Mouse (Mus musculus): ENCODE results near the gene Olfr628. TPM values are rescaled to one million over a fixed set of nuclear protein-coding genes. Genes with fewer than 3 reads are reported as not detected.
"Not testable (repeated sequence)": the region's sequence is repeated elsewhere in the genome, so short reads cannot be mapped to it uniquely, and the experiment has no call there.

The Olfr628 gene
- not detected for total RNA-seq (2021)
- long read RNA-seq, experiment 1: 0 reads
- long read RNA-seq, experiment 2: 0 reads

DNA sequence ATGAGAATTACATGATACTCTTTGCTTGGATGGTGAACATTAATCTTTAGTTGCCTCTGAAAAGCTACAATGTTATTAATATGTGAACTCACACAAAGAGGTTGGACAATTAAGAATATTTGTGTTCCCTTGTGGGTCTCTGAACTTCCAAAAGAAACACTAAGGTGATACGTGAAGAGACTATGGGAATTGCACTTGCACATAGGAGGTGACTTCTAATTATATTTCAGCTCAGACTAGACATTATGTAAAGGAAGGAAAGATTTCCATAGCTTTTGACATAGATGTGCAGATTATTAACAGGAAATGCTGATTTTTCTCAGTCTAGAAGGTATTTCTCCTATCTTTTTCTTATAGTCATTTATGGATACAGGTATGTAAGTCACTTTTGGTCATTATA, at the start of gene Olfr628:
Gene Olfr628, plus strand, starts transcription at position 301 of the 400 bp plus-strand sequence.
- DNase-seq: no peak

DNA sequence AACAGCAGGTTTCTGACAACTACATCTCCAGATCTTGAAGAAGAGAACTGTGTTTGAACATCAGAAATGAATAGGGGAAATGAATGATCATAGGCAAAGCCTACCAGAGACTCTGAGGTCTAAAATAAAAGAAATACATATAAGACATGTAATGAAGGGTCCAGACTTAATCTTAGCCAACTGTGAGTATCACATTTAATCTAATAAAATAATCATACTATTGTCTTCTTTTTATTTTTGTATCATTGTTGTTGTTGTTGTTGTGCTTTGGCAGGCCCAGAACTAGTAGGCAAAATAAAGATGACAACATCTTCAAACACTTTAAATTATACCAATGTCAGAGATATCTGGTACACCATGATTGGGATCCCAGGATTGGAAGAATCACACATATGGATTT, 47.8 kb upstream of the Olfr628 start, which contains the start of gene Olfr625-ps1:
Gene Olfr625-ps1, plus strand, starts transcription at position 301 of the 400 bp plus-strand sequence.
- no peak for DNase-seq

DNA sequence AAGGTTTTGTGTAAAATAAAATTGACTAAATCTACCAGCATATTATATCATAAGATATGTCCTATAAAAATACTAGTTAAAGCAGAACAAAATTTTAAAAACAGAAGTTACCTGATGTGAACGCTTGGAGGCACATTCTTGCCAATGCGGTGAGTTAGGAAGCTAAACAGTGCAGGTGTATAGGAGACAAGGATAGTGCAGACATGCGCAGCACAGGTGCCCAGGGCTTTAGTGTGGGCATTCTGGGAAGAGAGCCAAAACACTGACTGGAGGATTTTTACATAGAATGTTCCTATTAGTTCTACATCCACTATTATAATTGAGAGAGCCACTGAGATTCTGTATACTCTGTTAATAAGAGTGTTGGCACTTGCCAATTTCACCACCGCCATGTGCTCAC, 30.7 kb upstream of the Olfr628 start:
- DNase-seq: no peak

DNA sequence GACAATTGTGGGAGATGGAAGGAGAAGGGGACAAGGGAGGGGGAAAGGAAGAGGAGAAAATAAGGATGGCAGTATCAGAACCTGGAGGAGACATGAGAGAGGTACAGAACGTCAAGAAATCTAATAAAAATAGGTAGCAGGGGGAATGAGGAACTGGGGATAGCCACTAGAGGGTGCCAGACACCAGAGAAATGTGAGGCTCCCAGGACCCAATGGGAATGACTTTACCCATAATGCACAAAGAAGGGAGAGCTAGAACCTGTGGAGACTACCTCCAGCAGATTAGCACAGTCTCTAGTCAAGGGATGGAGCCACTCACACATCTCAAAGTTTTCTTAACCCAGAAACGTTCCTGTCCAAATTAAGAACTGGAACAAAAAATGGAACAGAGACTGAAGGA, 18.1 kb upstream of the Olfr628 start:
- peak in 1 of 2 experiments; percentile 7 for DNase-seq

DNA sequence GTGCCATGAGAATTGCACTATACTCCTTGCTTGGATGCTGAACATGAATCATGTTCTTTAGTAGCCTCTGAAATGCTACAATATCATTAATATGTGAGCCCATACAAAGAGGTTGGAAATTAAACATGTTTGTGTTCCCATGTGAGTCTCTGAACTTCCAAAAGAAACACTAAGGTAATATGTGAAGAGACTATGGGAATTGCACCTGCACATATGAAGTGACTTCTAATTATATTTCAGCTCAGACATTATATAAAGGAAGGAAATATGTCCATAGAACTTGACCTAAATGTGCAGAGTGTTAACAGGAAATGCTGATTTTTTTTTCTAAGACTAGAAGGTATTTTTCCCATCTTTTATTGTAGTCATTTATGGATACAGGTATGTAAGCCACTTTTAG, 15.8 kb upstream of the Olfr628 start, which contains the start of gene Olfr243:
Gene Olfr243, plus strand, starts transcription at position 301 of the 400 bp plus-strand sequence.
- no peak for DNase-seq

DNA sequence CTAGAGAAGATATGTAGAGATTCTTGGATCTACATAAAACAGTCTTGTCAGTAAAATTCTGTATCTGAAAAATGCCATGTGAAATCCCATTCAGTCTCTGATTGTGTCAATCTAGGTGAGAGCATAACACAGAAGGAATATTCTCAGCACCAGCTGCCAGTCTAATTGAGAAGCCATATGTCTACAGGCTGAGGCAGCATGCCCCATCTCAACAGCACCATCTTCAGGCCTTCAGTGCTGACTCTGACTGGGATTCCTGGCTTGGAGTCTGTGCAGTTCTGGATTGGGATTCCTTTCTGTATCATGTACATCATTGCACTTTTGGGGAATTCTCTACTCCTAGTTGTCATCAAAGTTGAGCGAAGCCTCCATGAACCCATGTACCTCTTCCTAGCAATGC, 13.8 kb upstream of the Olfr628 start:
- not testable (repeated sequence) for DNase-seq

DNA sequence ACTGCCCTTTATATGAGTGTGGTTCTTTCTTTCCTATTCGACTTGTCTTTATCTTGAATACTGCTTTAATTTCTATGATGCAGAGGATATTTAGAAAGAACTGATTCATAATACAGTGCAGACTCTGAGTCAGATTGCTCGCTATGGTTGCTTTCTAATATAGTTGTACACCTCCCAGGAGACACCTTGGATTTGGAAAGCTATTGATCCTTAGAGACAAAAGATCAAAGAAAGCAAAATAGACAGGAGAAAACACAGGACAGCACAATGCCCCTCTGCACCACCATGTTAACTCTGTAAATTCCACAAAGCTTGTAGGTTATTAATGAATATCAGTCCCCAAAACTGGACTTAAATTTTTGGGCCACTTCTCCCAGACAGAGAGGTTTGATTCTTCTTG, 14.7 kb downstream of the Olfr628 start, which contains the start of gene Olfr629:
Gene Olfr629, minus strand, starts transcription at position 101 of the 400 bp plus-strand sequence.
- no peak for DNase-seq

DNA sequence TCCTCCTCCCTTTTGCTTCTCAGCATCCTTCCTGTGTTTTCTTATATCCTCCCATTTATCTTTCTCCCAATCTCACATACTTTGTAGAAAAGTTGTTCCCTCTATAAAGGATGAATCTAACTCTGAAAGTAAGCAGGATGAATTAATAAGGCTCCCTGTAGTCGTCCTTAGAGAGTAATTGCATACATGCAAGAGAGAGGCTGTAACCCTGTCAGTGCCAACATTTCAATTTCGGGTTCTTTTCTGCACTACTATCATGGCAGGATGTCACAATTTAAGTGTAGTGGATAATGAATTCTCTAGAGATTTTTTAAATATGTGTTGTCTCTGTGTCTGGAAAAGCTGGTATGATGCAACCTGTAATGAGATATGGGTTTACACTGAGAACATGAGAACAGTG, 27.1 kb downstream of the Olfr628 start, which contains the start of gene Olfr630:
Gene Olfr630, minus strand, starts transcription at position 101 of the 400 bp plus-strand sequence.
- DNase-seq: no peak

DNA sequence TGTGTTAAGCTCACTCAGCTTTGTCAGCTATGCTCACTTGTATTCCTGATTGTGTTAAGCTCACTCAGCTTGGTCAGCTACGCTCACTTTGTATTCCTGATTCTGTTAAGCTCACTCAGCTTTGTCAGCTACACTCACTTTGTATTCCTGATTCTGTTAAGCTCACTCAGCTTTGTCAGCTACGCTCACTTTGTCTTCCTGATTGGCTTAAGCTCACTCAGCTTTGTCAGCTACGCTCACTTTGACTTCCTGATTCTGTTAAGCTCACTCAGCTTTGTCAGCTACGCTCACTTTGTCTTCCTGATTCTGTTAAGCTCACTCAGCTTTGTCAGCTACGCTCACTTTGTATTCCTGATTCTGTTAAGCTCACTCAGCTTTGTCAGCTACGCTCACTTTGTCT, 32.0 kb downstream of the Olfr628 start:
- not testable (repeated sequence) for DNase-seq

DNA sequence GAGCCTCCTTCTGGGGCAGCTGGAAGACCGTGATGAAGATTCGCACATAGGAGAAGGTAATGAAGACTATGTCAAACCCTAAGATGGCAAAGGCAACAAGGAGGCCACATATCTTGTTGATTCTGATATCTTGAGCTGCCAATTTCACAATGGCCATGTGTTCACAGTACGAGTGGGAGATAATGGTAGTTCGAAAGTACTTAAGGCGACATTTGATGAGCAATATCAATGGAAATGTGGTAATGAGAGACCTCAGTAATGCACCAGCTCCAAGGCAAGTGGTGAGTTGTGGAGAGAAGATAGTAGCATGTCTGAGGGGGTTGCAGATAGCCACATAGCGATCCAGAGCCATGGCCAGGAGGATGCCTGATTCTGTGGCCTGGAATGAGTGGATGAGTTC, 37.5 kb downstream of the Olfr628 start:
- not testable (repeated sequence) for DNase-seq

DNA sequence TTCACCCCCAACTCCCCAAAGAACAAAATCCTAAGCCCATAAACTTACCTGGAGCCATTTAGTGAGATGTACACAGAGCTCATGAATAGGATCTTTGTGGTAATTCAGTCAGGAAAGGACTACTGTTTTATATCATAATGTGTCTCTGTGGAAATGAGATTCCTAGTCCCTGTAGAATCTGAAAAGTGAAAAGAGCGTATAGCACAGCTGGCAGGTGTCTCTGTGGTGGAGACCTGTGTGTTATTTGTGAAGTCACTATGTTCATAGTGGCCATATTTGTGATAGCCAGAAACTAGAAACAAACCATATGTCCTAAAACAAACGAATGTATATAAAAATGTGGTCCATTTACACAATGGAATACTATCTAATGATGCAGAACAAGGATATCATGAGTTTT, 41.3 kb downstream of the Olfr628 start, which contains the start of gene Olfr69:
Gene Olfr69, minus strand, starts transcription at position 101 of the 400 bp plus-strand sequence.
- no peak for DNase-seq

DNA sequence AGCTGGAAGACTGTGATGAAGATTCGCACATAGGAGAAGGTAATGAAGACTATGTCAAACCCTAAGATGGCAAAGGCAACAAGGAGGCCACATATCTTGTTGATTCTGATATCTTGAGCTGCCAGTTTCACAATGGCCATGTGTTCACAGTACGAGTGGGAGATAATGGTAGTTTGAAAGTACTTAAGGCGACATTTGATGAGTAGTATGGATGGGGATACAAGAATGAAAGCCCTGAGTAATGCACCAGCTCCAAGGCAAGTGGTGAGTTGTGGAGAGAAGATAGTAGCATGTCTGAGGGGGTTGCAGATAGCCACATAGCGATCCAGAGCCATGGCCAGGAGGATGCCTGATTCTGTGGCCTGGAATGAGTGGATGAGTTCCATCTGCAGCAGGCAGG, 47.5 kb downstream of the Olfr628 start:
- not testable (repeated sequence) for DNase-seq

DNA sequence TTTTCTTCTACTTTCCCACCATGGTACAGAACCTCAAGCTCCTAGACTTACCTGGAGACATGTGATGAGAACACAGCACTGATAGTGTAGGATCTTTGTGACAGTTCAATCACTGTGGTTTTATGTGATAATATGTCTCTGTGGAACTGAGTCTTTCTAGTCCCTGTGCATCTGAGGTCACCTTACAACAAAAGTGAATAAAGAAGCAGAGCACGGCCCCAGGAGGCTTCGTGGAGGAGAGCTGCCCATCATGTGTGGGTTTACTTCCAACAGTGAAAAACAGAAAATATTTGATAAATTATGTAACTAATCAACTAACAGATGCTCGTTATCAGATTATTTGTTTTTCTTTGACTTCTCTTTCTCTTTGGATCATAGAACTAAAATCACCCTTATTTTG, 49.4 kb downstream of the Olfr628 start, which contains the start of gene Olfr68:
Gene Olfr68, minus strand, starts transcription at position 101 of the 400 bp plus-strand sequence.
- DNase-seq: no peak

Other genes with a start within 250 kb of the Olfr628 start
- not detected for gene Olfr609, start 232.3 kb upstream of the Olfr628 start, total RNA-seq (2021)
- gene Olfr610, start 218.3 kb upstream of the Olfr628 start, total RNA-seq (2021): not detected
- not detected for gene Olfr611, start 209.5 kb upstream of the Olfr628 start, total RNA-seq (2021)
- not detected for gene Olfr612, start 187.7 kb upstream of the Olfr628 start, total RNA-seq (2021)
- not detected for gene Olfr613, start 182.3 kb upstream of the Olfr628 start, total RNA-seq (2021)
- not detected for gene Olfr615, start 174.3 kb upstream of the Olfr628 start, total RNA-seq (2021)
- not detected for gene Olfr616, start 161.2 kb upstream of the Olfr628 start, total RNA-seq (2021)
- not detected for gene Olfr617, start 157.3 kb upstream of the Olfr628 start, total RNA-seq (2021)
- gene Olfr618, start 140.3 kb upstream of the Olfr628 start, total RNA-seq (2021): not detected
- not detected for gene Olfr619, start 129.8 kb upstream of the Olfr628 start, total RNA-seq (2021)
- gene Olfr620, start 117.8 kb upstream of the Olfr628 start, total RNA-seq (2021): not detected
- not detected for gene Olfr622, start 87.7 kb upstream of the Olfr628 start, total RNA-seq (2021)
- gene Olfr623, start 66.7 kb upstream of the Olfr628 start, total RNA-seq (2021): not detected
- not detected for gene Olfr624, start 59.2 kb upstream of the Olfr628 start, total RNA-seq (2021)
- gene Olfr625-ps1, start 47.7 kb upstream of the Olfr628 start, total RNA-seq (2021): not detected
- not detected for gene Olfr243, start 15.7 kb upstream of the Olfr628 start, total RNA-seq (2021)
- not detected for gene Olfr629, start 14.6 kb downstream of the Olfr628 start, total RNA-seq (2021)
- gene Olfr630, start 27.0 kb downstream of the Olfr628 start, total RNA-seq (2021): not detected
- gene Olfr69, start 41.2 kb downstream of the Olfr628 start, total RNA-seq (2021): not detected
- gene Olfr68, start 49.3 kb downstream of the Olfr628 start, total RNA-seq (2021): not detected
- gene Olfr67, start 61.4 kb downstream of the Olfr628 start, total RNA-seq (2021): not detected
- gene Hbb-bt, start 83.6 kb downstream of the Olfr628 start, total RNA-seq (2021): 1,000 to 10,000 TPM; 1,004 to 1,120 TPM
- over 10,000 TPM; 10,167 to 10,648 TPM for gene Hbb-bs, start 97.7 kb downstream of the Olfr628 start, total RNA-seq (2021)
- not detected for gene Hbb-bh2, start 110.1 kb downstream of the Olfr628 start, total RNA-seq (2021)
- not detected for gene Hbb-bh1, start 112.8 kb downstream of the Olfr628 start, total RNA-seq (2021)
- not detected for gene Hbb-y, start 122.8 kb downstream of the Olfr628 start, total RNA-seq (2021)
- not detected for gene Olfr66, start 155.9 kb downstream of the Olfr628 start, total RNA-seq (2021)
- gene Olfr64, start 164.1 kb downstream of the Olfr628 start, total RNA-seq (2021): not detected
- not detected for gene Olfr65, start 173.1 kb downstream of the Olfr628 start, total RNA-seq (2021)
- not detected for gene Olfr631, start 198.5 kb downstream of the Olfr628 start, total RNA-seq (2021)
- not detected for gene Olfr632, start 204.0 kb downstream of the Olfr628 start, total RNA-seq (2021)
- not detected for gene Olfr633, start 214.1 kb downstream of the Olfr628 start, total RNA-seq (2021)
- gene Olfr635, start 240.8 kb downstream of the Olfr628 start, total RNA-seq (2021): not detected

Data from heart, adult 18-20 months (tissue).